Mouse (Mus musculus): Measurements from ENCODE around the gene Calhm3. TPM values are rescaled to one million over a fixed set of nuclear protein-coding genes. Genes with fewer than 3 reads are reported as not detected.

Gene Calhm3
- not detected in 2 replicates for polyA plus RNA-seq (2012; rRNA removed)

DNA sequence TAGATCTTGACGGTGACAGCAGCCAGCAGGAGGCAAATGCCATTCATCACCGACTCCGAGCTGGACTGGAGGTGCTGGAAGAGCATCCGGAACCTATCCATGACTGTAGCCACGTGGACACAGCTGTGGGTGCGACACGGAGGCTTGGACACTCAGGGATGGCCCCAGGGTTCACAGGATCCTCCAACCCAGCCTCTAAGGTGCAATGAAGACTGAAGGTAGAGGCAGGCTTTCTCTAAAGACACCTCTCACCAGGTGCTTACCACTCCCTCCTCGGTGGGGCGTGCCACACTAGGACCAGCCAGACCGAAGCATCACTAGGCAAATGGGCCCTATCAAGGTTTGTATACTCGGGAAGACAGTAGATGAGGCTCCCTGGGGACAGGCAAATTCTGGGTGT is at the start of gene Calhm3:
Calhm3 (minus strand) TSS at position 101 of the 400 bp plus-strand sequence.
- DNase-seq (ENCODE audit: low spot score): no peak

DNA sequence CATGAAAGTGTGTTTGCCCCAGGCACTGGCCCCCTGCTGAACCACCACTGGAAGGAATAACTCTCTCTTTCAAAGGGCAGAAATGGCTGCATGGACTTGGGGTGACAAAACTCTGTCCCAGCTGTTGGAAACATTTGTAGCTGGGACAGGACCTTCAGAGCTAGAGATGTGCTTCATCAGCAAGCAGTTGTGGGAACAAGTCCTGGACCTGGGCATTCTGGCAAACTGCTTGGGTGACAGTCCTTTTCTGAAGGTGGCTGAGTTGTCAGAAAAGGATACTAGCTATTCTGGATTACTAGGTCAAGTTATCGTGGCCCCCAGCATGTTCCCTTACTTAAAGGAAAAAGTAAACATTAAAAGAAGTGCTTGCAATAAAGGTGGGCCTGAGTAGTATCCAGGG is 48.6 kb upstream of the Calhm3 start:
- DNase-seq (ENCODE audit: low spot score): no peak

DNA sequence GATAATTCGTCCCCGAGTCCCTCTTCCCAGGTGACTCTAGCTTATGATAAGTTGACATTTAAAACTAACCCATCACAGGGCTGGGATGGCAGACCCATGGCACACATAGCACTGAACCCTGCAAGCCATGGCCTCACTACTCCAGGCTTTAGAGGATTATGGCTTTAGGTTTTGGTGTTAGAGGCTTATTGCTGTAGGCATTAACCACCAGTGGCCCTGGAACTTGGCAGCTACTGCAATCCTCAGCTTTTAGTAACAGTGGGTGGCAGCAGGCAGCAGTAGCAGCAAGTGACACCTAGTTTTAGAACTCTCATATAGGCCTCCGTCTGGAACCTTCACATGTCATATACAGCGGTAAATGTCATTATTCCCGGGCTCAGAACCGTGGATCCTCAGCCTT is 47.1 kb upstream of the Calhm3 start:
- DNase-seq (ENCODE audit: low spot score): no peak

DNA sequence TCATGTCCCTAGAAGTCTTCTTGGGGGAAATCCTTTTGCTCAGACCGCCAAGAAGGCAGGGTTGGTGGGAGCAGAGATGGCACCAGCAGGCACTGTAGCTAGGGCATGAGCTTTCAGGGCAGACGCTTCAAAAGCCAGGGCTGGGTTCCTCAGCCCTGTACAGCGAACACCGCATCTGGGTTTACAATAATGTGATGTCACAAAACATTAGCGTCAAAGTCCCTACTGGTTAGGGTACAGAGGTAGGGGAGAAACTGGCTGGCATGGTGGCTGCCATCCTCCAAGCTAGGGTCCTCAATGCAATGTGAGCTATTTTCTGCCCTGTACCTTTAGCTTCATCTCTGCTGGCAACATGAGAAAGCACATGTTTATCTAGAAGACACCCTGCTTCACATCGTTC is 45.5 kb upstream of the Calhm3 start:
- DNase-seq (ENCODE audit: low spot score): no peak

DNA sequence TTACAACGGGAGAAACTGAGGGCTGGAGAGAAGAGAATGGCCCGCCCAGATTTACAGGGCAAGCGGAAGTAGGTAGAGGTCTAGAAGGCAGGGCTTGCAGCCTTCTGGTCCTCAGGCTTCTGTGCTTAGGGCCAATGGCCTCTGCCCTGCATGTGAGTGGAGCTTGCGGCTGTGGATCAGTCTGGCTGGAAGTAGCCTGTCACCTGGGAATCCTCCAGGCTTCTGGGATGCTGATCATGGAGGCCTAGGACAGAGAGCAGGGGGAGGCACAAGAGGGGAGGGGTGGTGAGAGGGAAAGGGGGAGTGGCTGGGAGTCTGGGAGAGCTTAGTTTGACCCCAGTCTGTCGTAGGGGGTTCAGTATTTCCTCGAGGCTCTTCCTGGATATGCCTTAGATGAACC is 44.9 kb upstream of the Calhm3 start:
- DNase-seq (ENCODE audit: low spot score): no peak

DNA sequence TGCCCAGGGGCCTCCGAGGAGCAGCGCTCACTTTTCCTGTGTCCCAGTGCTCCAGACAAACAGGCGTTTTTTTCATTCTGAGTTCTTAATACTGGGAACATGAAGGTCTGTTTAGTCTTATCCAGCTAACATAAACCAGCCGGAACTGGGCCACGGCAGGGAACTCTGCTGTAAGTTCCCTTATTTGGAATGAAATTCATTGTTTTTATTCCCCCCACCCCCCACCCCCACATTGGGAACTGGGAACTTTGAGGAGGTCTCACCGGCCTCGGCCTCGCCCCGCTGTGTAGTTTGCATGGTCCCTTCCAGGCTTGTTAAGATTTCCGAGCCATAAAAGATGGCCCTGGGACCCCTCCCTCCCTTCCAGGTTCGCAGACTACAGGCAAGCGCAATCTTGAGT is 44.4 kb upstream of the Calhm3 start:
- no peak for DNase-seq (ENCODE audit: low spot score)

DNA sequence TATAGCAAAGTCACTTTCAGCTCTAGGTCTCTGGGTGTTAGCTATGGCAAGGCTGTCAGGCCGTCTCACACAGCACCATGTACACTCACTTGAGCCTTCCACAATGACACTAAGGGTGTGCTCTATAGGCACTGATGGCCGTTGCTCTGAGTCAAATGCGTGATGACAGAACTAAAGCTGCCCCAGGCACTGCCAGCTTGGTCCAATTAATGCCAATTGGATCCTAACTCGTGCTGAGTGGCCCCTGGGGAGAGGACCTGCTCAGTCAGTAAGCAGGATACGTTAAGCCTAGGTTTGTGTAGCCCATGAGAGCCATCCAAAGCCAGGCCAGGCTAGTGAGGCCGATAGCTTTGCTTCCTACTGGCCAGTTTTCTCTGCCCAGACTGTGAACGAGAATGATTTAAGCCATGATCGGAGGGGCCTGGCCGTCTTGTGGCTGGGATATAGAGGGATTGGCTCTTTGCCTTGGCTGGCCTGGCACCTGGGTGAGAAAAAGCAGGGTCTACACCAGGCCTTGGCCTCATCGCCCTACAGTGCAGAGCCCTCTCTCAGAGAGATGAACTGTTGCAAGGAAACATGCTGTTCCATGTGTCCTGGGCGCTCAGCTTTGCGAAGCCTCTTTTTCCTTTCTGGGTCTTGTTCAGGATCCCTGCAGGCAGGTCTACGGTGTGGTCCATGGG is 41.2 kb upstream of the Calhm3 start:
- no peak for DNase-seq (ENCODE audit: low spot score)

DNA sequence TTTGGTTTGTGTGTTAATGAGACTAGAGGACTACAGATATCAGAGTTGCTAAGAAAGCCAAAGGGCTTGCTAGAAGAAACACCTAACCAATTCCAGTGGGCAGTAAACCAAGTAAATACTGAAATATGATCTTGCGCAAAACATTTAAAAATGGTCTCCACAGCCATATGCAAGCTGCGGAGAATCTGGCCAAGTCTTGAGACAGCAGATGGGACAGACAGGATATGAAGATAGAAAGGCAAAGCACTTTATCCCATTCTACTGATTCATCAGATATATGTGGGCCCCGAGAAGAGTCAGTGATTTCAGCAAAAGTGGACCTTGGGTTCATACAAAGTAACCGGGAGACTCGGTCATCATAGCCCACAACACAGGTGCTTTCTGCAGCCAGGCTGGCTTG is 34.6 kb upstream of the Calhm3 start:
- no peak for DNase-seq (ENCODE audit: low spot score)

DNA sequence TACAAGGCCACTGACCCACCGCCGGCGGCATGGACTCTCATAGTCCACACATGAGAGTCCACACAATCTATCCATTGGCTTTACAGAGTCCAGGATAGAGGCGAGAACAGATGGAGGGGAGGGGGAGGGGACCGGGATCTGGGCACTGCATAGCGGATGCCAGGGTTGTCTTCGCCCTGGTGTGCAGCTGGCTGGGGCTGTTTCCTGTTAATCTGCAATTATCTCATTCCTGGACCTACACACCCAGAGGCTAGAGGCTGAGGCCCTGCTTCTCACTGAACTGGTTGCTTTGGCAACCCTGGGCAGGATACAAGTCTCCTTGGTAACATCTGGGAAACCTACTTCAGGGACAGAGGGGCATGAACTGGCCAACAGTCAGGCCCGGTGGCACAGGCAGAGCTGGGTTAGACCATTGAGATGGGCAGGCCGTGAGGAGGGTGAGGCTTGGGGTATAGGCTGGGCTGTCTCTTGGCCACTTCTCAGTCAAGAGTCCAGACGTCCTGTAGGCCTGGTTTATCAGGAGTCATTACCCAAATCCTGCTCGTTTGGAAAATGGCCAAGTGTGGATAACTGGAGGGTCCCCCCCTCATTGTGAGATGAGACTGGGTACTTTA is 31.1 kb upstream of the Calhm3 start:
- DNase-seq (ENCODE audit: low spot score): no peak

DNA sequence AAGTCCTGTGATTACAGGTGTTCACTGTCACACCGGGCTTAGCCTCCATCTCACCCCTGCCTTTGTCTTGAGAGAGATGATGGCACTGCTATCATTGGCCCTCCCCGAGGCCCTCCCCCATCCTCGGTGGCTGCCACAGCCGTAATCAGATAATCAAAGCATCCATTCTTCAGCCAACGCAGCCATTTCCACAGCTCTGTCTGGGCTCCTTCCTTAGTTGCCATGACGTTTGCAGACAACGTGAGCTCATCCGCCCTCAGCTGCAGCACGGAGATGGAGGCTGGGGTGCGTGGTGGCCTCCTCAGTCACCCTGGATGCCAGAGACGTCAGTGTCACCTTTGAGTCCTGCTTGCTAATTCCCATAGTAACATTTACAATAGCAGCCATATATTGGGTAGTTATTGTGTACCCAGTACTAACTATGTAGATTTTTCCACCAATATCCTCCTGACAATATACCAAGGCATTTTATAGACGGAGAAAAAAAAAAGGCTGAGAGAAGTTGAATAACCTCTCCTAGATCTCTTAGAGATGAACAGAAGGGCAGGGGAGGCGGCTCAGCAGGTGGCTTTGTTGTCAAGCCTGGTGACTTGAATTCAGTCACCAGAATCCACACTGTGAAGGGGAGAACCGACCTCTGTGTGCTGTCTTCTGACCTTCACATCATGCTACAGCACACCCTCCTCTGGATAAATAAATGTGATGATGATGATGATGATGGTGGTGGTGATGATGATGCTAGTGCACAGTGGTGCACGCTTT is 29.1 kb upstream of the Calhm3 start:
- DNase-seq (ENCODE audit: low spot score): no peak

DNA sequence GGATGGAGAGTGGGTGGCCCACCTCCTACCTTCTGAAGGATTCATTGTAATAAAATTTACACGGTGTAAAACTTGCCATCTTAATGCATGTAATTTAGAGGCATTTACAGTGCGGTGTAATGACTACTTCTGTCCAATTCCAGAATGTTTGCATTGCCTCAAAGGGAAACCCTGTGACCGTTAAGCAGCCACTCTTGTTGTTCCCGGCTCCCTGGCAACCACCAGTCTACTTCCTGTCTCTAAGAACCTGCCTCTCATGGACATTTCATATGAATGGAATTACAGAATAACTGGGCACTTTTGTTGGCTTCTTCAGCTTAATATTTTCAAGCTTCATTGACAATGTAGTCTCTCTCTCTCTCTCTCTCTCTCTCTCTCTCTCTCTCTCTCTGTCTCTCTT is 27.2 kb upstream of the Calhm3 start:
- no peak for DNase-seq (ENCODE audit: low spot score)

DNA sequence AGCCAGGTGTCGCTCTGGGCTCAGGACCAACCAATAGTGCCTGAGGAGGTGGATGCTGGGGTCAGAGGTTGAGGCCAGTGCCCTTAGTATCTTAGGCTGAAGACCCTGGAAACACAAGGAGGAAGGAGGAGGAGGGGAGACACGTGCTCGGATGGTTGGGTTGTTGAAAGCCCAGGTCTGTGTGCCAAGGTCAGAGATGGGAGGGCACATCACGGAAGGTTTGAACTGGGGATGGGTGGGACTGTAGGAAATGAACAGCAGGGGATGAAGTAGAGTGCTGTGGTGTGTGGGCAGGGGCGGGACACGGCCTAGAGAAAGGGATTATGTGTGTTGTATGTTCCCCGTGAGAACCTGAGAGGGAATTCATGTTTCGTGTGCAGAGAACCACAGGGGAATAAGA is 26.7 kb upstream of the Calhm3 start:
- DNase-seq (ENCODE audit: low spot score): no peak

DNA sequence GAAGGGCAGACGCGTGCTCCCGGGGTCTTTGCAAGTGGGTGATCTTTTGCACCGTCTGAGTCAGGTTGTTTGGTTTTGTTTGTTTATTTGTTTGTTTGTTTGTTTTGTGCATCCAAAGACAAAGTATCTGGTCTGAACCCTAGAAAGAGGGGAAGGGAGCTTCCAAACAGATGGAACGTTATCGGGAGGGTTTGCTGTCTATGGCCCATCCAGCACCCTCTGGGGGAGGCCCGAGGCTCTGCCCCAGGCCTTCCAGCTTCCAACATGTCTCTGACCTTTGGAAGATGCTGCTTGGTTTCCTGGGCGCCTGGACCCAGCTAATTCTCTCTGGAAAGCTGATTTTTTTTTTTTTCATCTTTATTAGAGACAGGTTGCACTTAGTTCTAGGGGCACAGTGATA is 22.4 kb upstream of the Calhm3 start:
- DNase-seq (ENCODE audit: low spot score): no peak

DNA sequence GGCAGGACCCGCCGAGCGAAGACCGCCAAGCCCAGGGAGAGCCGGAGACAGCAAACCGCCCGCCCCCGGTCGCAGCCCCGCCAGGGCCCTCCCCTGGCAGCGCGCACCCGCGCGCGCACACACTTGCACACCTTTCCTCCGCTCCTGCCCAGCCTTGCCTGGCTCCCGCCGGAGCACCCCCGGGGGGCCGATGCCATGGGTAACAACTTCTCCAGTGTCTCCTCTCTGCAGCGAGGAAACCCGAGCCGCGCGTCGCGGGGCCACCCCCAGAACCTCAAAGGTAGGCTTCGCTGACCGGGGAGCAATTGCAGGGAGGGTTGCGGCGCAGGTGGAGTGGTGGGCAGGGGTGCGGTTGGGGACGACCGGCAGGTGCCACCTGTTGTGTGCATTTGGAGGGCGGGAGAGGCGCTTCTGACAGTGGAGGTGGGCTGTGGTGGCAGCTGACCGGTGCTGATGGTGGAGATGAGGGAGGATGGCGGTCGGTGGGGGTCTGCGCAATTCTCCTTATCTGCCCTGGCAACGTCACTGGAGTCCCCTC is 21.8 kb upstream of the Calhm3 start:
- peak; percentile 43 for DNase-seq (ENCODE audit: low spot score)

DNA sequence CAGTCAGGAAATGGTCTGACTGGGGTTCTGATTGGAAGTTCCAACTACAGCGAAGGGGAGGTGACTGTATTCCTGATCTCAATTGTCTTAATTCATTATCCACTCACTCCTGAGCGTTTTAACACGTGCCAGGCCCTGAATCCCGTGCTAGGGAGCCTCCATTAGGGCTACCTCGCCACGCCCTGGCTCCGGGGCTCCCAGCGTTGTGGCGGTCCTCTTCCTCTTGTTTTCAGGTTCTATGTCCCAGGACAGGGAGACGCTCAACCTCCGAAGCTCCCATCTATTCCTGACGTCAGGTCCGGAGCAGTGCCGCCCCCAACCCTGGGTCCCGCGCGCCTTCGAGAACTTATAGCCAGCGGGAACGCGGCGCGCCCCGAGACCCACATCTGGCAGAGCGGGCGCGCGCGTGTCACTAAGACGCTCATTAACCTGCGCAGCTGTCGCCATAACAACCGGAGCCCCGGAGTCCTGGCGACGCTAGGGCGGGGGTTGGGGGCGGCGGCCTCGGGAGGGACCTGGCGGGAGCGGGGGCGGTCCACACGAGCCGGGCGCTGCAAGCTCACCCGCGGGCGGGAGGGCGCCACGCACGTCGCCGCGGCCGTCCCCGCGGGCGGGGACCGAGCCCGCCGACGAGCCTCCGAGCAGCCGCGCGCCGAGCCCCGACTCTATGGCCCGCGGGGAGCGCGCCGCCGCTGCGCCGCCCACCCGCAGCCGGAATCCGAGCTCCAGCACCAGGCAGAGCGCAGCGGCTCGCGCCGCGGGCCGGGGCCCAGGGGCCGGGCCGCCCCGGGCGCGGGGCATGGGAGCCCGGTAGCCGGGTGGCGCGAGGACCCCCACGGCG is 21.1 kb upstream of the Calhm3 start, which contains the start of gene Neurl1a:
Neurl1a (plus strand) TSS at position 390 of the 841 bp plus-strand sequence.
- peak; percentile 47 for DNase-seq (ENCODE audit: low spot score)

DNA sequence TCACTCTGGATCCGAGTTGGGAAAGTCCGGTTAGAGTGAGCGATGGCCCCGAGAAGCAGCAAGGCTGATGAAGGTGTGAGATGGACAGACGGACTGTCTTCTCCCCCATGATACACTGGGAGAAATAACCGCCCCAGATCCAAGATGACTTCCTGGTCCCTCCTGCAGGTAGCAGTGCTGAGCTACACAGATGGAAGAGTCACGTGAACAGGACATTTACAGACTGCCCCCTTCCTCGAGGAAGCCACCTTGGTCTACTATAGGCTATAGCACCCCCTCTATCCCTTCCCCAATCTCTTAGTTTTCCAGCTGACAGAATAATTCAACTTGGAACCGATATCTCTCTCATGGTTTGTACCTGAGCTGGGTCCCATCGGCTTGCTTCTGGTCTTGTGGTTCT is 20.4 kb upstream of the Calhm3 start:
- DNase-seq (ENCODE audit: low spot score): no peak

DNA sequence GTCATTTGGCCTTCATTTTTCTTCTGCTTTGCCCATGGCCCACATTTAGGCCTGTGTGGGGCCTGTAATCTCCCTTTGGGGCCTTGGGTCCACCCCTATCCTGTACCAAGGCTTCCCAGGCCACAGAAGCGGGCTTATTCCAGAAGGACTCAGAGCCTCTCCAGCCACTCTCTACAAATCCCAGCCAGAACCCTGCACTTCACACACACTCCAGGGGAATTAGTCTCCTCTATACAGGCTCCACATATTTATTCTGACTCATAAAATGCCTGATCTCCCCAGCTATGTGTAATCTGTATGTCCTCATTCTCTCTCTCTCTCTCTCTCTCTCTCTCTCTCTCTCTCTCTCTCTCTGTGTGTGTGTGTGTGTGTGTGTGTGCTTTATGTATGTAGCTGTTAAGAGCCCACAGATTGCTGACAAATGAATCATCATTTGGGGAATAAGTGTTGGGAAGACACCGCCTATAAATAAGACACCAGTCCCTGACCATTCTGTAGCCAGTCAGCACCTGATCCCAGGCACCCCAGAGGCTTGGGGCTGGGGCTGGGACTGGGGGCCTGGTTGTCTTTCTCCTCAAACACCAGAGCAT is 19.4 kb upstream of the Calhm3 start:
- no peak for DNase-seq (ENCODE audit: low spot score)

DNA sequence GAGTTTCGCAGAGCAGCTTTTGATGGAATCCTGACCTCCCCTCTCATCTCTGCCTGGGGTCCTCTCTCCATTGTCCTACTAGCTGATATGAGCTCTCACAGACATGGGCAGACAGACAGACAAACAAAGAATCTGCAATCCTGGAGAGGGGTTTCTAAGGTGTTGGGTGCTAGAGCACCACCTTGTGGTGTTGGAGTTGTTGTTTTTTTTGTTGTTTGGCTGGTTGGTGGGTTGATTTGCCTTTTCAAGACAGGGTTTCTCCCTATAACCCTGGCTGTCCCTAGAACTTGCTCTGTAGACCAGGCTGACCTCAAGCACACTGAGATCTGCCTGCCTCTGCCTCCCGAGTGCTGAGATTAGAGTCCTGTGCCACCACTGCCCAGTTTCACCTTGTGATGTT is 17.9 kb upstream of the Calhm3 start:
- DNase-seq (ENCODE audit: low spot score): no peak

DNA sequence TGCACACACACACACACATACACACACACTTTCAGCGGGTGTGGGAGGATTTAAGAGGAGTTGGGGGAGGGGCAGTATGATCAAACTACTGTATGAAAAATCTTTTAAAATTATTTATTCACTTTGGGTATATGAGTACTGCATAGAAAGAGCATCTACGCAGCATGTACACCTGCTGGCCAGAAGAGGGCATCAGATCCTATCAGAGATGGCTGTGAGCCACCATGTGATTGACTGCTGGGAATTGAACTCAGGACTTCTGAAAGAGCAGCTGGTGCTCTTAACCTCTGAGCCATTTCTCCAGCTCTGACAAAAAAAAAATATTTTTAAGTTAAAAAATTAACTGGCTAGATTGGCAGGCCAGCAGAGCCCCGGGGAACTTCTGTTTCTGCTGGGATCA is 17.0 kb upstream of the Calhm3 start:
- no peak for DNase-seq (ENCODE audit: low spot score)

DNA sequence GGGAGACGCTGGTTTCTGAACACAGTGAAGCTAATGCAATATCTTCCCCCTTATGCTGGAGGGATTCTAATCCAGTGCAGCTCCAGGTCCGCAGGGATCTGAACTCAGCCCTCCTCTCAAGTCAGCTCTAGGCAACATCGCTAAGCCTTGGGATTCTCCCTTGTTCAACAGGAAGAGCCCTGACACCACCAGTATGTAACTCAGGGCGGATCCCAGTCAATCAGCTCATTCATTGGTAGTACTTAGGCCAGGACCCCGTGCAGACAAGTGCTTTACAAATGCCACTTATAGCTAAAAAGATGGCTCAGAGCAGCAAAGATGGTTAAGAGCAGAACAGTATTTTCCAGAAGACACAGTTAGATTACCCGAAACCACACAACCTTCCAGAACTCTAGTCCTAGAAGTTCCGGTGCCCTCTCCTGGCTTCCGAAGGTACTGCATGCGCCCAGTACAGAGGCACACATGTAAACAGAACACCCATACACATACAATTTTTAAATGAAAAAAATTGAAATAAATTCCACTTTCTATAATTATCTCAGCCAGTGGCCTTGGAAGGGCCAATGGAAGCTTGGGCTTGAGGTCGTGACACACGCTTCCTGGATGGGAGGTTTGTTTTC is 11.3 kb upstream of the Calhm3 start:
- peak; percentile 72 for DNase-seq (ENCODE audit: low spot score)

DNA sequence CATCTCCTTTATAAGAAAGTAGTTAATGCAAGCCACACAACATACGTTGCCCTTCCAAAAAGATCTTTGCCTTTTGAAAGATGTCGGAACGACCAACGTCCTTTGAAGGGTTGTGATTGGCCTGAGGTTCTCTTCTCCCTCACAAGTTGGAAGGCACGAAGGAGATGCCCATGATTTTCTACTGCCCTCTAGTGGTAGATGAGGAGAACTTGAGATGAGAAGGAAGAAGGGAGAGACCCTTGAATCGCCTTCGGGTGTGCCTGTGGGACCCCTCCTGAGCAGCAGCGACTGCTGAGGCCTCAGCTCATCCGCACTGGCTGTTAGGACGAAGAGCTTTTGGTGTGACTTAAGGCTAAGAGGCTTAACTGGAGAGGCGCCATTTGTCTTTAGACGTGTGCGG is 10.7 kb upstream of the Calhm3 start:
- no peak for DNase-seq (ENCODE audit: low spot score)

Data from urinary bladder, adult 2 months (tissue).